Mouse (Mus musculus) right cerebral cortex, adult 2 months (tissue): ENCODE measurements around the gene Msrb3.

Experiments
- DNase-seq, 2 experiments: peaks; one replicate each; pipeline ENCODE4 v3.0.0; 2021 to 2022; ENCODE audit warnings: low spot score in 2 of 2

Msrb3 gene

GRCm38 (mm10) chr10:120810832-120811571, 87.9 kb downstream of the Msrb3 start:
- DNase-seq: no peak

- DNase-seq: no peak
Measured at GRCm38 (mm10) chr10:120810053-120810696, 88.7 kb downstream of the Msrb3 start.

- DNase-seq: no peak
Measured at GRCm38 (mm10) chr10:120808167-120808566, 90.7 kb downstream of the Msrb3 start.

GRCm38 (mm10) chr10:120801127-120801526, 97.8 kb downstream of the Msrb3 start:
- no peak for DNase-seq

GRCm38 (mm10) chr10:120799479-120799878, 99.4 kb downstream of the Msrb3 start:
- no peak for DNase-seq

- DNase-seq: no peak
Measured at GRCm38 (mm10) chr10:120796749-120797148, 102.2 kb downstream of the Msrb3 start.

- no peak for DNase-seq
Measured at GRCm38 (mm10) chr10:120794391-120794817, 104.5 kb downstream of the Msrb3 start.

- no peak for DNase-seq
Measured at GRCm38 (mm10) chr10:120792191-120792765, 106.6 kb downstream of the Msrb3 start.

- DNase-seq: no peak
Measured at GRCm38 (mm10) chr10:120791438-120791837, 107.5 kb downstream of the Msrb3 start.

- no peak for DNase-seq
Measured at GRCm38 (mm10) chr10:120787202-120787601, 111.7 kb downstream of the Msrb3 start.

GRCm38 (mm10) chr10:120784516-120784915, 114.4 kb downstream of the Msrb3 start:
- no peak for DNase-seq

GRCm38 (mm10) chr10:120783393-120783792, 115.5 kb downstream of the Msrb3 start:
- DNase-seq: no peak

GRCm38 (mm10) chr10:120777499-120777898, 121.4 kb downstream of the Msrb3 start:
- no peak for DNase-seq

- DNase-seq: no peak
Measured at GRCm38 (mm10) chr10:120775361-120775760, 123.5 kb downstream of the Msrb3 start.

- DNase-seq: no peak
Measured at GRCm38 (mm10) chr10:120767418-120767817, 131.5 kb downstream of the Msrb3 start.

GRCm38 (mm10) chr10:120765398-120765797, 133.5 kb downstream of the Msrb3 start:
- no peak for DNase-seq

- DNase-seq: no peak
Measured at GRCm38 (mm10) chr10:120763656-120764466, 135.0 kb downstream of the Msrb3 start.

GRCm38 (mm10) chr10:120762958-120763357, 135.9 kb downstream of the Msrb3 start:
- DNase-seq: no peak

GRCm38 (mm10) chr10:120760679-120761078, 138.2 kb downstream of the Msrb3 start:
- no peak for DNase-seq

GRCm38 (mm10) chr10:120759883-120760282, 139.0 kb downstream of the Msrb3 start:
- DNase-seq: no peak

- DNase-seq: no peak
Measured at GRCm38 (mm10) chr10:120752454-120752853, 146.4 kb downstream of the Msrb3 start.

GRCm38 (mm10) chr10:120751821-120752261, 147.1 kb downstream of the Msrb3 start:
- DNase-seq: no peak
